ENCODE assay signal across 12 mouse cellular contexts in the genomic region with DNA sequence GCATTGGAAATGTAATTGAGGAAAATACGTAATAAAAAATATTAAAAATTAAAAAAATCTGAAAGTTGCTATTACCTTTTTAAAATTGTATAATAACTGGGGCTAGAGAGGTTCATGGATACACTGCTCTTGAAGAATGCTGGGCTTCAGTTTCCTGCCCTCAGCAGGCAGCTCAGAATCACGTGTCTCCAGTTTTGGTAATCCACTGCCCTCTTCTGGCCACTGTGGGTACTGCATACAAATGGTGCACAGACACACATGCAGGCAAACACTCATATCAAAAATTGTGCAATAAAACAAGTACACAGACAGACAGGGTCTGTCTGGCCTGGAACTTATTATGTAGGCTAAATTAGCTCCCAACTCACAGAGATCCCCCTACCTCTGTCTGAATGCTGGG. TPM values are rescaled to one million over a fixed set of nuclear protein-coding genes. Genes with fewer than 3 reads are reported as not detected.
DNase-seq lines count a peak whose midpoint lies in the region; ATAC-seq and TF ChIP-seq lines count a peak whose summit lies in the region.
"Had no signal": no experiment of that assay in that cellular context is flagged by ENCODE, and none has a peak within 500 bp of the region (broad histone marks: within the 10 kb centered on the region; RNA-seq: fewer than 3 reads in every experiment).

No protein-coding gene starts in this region.

- no peaks in the 10 kb centered on the region for H3K36me3 ChIP-seq in heart, adult 2 months (ENCODE audit: control insufficient read depth, insufficient read depth, low read length)
- H3K36me3 ChIP-seq in stomach, postnatal 0 days (ENCODE audit: control insufficient read depth, insufficient read depth, low read length), result no peaks in the 10 kb centered on the region
- H3K36me3 ChIP-seq: heart, embryonic 15.5 days; limb, embryonic 15.5 days had no signal

- WGBS in heart, adult 2 months, result 58% methylated on average over 2 of the region's 2 CpGs
- WGBS in stomach, postnatal 0 days, result 72% methylated on average over 2 of the region's 2 CpGs

- no peaks in the 10 kb centered on the region for H3K4me1 ChIP-seq in heart, adult 2 months (ENCODE audit: control insufficient read depth, insufficient read depth, low read length)
- H3K4me1 ChIP-seq in stomach, postnatal 0 days (replicated peaks; ENCODE audit: control insufficient read depth, insufficient read depth), result no peaks in the 10 kb centered on the region
- H3K4me1 ChIP-seq: heart, embryonic 15.5 days; limb, embryonic 15.5 days had no signal

- no peak for TF ChIP-seq EP300 in heart, adult 2 months (IDR thresholded peaks at IDR 0.05; ENCODE audit: insufficient read depth, low read depth, low read length)
- TF ChIP-seq EP300 in stomach, postnatal 0 days (optimal IDR thresholded peaks at IDR 0.05), result no peak

- peaks cover 4% of the 10 kb centered on the region; the same call in 1 of the 2 replicates for H3K9me3 ChIP-seq in stomach, postnatal 0 days (ENCODE audit: control insufficient read depth, low read length)

- no peak for TF ChIP-seq POLR2A in heart, adult 2 months (IDR thresholded peaks at IDR 0.05; ENCODE audit: insufficient read depth, low read depth, low read length)
- no peak for TF ChIP-seq POLR2A in brain, embryonic 14.5 days (IDR thresholded peaks at IDR 0.05; ENCODE audit: borderline replicate concordance, extremely low read depth, insufficient read depth, insufficient read length, poor library complexity, severe bottlenecking)

- intact Hi-C loops in heart, adult 2 months (cut with DNase I), result no loop called here
- intact Hi-C loops in heart, postnatal 14 days (cut with DNase I), result no loop called here

- H3K27me3 ChIP-seq in heart, adult 2 months (ENCODE audit: control insufficient read depth, insufficient read depth, low read length), result peaks cover 14% of the 10 kb centered on the region; the same call in 1 of the 2 replicates
- H3K27me3 ChIP-seq in stomach, postnatal 0 days (ENCODE audit: control insufficient read depth, insufficient read depth, low read length), result no peaks in the 10 kb centered on the region

- no peak for ATAC-seq in stomach, postnatal 0 days (ENCODE audit: low FRiP score, low TSS enrichment)

- no peak overlapping the region for H3K27ac ChIP-seq in heart, adult 2 months
- H3K27ac ChIP-seq in stomach, postnatal 0 days (replicated peaks), result no peak overlapping the region
- H3K27ac ChIP-seq: heart, embryonic 15.5 days; limb, embryonic 15.5 days had no signal

- H3K4me2 ChIP-seq in stomach, postnatal 0 days (replicated peaks; ENCODE audit: low read depth), result no peak overlapping the region
- H3K4me2 ChIP-seq: heart, embryonic 15.5 days; limb, embryonic 15.5 days had no signal

- H3K9ac ChIP-seq in heart, adult 2 months (ENCODE audit: low read depth, low read length), result no peak overlapping the region
- H3K9ac ChIP-seq in stomach, postnatal 0 days (ENCODE audit: low read length), result no peak overlapping the region
- H3K9ac ChIP-seq: heart, embryonic 15.5 days; limb, embryonic 15.5 days had no signal

- no peak overlapping the region for H3K4me3 ChIP-seq in heart, adult 2 months
- no peak overlapping the region for H3K4me3 ChIP-seq in stomach, postnatal 0 days (ENCODE audit: low read depth, low read length)
- H3K4me3 ChIP-seq: heart, embryonic 15.5 days; limb, embryonic 15.5 days had no signal

- H3K79me2 ChIP-seq in heart, adult 2 months (replicated peaks; ENCODE audit: control insufficient read depth, insufficient read depth, low read length), result no peaks in the 10 kb centered on the region

- TF ChIP-seq CTCF in heart, adult 2 months (IDR thresholded peaks at IDR 0.05), result peak; percentile 54
- peak; percentile 65 for TF ChIP-seq CTCF in brain, embryonic 14.5 days (IDR thresholded peaks at IDR 0.05; ENCODE audit: borderline replicate concordance, extremely low read depth, insufficient read depth, insufficient read length)
- TF ChIP-seq CTCF in stomach, postnatal 0 days (IDR thresholded peaks at IDR 0.05; ENCODE audit: low read depth), result peak; percentile 61

- DNase-seq in heart, adult 2 months, result no peak
- DNase-seq in heart, adult 18-20 months, result no peak
- DNase-seq in spleen, postnatal 4 days (ENCODE audit: low spot score in 2 of 2), result peak; percentile 39 to 72
- no peak for DNase-seq in spleen, adult 18-20 months
- no peak for DNase-seq in brain, embryonic 14.5 days (ENCODE audit: low read depth)
- DNase-seq in stomach, postnatal 0 days (ENCODE audit: low spot score), result no peak
- DNase-seq in cerebellum, postnatal 36 days, result no peak
- DNase-seq in heart, postnatal 14 days, result no peak
- DNase-seq: cerebellum, postnatal 10 days; kidney, postnatal 10 days had no signal

RNA-seq across cellular contexts. Expression of a gene that starts 21.3 kb away (rescaled TPM):
- 10 to 100 TPM; 18.0 to 19.2 TPM for total RNA-seq in heart, adult 2 months (2021)
- polyA plus RNA-seq in heart, adult 2 months (2012; rRNA removed), result 14.0 and 18.4 TPM in 2 replicates
- total RNA-seq in heart, adult 18-20 months (2021), result 10 to 100 TPM; 21.2 to 22.7 TPM
- 29.2 and 37.4 TPM in 2 replicates for polyA plus RNA-seq in brain, embryonic 14.5 days (2012; rRNA removed)
- 13.0 and 13.5 TPM in 2 replicates for polyA plus RNA-seq in stomach, postnatal 0 days (2015; fragmentation: Nextera tagmentation; extraction: Ambion mirVana)
- total RNA-seq in heart, postnatal 14 days (2021), result 10 to 100 TPM; 18.0 to 18.2 TPM

RNA-seq across cellular contexts. Expression of a gene that starts 21.4 kb away (rescaled TPM):
- not detected for total RNA-seq in heart, adult 2 months (2021)
- not detected in 2 replicates for polyA plus RNA-seq in heart, adult 2 months (2012; rRNA removed)
- not detected for total RNA-seq in heart, adult 18-20 months (2021)
- polyA plus RNA-seq in brain, embryonic 14.5 days (2012; rRNA removed), result 14.6 and 34.7 TPM in 2 replicates
- polyA plus RNA-seq in stomach, postnatal 0 days (2015; fragmentation: Nextera tagmentation; extraction: Ambion mirVana), result 0.04 TPM in 1 of 2 replicates, not detected in the other
- not detected for total RNA-seq in heart, postnatal 14 days (2021)
- polyA plus RNA-seq: heart, embryonic 15.5 days; limb, embryonic 15.5 days had no signal

Comparison
In these comparisons a context has a peak if more than half of its experiments do, and no peak if none do; other contexts are left out.
1. DNase-seq: peak in spleen, postnatal 4 days (2 of 2); none in heart, adult 2 months (0 of 2), heart, adult 18-20 months (0 of 2), spleen, adult 18-20 months (0 of 2), brain, embryonic 14.5 days (single experiment), stomach, postnatal 0 days (single experiment), cerebellum, postnatal 36 days (0 of 2) and heart, postnatal 14 days (0 of 2).
2. Peak in every context shown above with its lines, with median percentiles within 50 percentile points of each other: CTCF ChIP-seq.